Mouse (Mus musculus) ovary, postnatal 14 days (tissue): ENCODE results near the gene Serpinb13.
"Not testable (repeated sequence)": the region's sequence is repeated elsewhere in the genome, so short reads cannot be mapped to it uniquely, and the experiment has no call there.

Source experiments
- DNase-seq: peaks from one replicate; pipeline ENCODE4 v3.0.0; 2022; ENCODE audit warnings: low spot score

The Serpinb13 gene

DNA sequence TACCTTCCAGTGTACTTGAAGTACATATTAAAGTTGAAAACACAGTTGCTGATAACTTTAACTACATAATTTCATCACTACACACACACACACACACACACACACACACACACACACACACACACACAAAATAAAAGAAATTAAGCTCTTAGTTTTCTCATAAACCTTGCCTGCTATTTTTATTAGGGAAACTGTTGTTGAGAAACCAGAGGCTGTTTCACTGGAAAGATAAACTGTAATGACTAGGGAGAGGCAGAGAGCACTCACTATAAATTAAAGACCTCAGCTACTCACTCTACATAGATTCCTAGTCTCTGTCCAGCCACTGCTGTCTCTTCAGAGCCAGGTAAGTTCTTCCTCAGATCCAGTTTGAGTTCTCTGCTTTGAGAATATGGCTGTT, at the start of gene Serpinb13:
Serpinb13 (plus strand) TSS at position 301 of the 400 bp plus-strand sequence.
- DNase-seq = no peak

DNA sequence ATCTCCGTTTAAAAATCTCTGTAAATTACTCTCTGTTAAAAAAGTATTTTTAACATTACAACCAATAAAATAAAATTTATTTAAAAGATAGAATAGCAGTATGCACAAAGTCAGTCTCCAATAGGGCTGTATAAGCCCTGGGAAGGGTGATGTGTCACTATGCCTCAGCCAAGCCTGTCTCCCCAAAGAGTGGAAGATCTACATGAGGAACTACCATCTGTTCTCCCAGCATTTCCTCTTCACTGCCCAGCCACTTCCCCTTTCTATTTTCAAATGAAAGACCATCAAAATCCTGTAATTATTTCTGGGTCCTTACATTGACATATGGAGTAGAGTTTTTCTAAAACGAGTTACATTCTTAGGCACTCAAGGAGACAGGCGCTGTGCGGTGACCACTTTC, 48.8 kb upstream of the Serpinb13 start:
- DNase-seq = no peak

DNA sequence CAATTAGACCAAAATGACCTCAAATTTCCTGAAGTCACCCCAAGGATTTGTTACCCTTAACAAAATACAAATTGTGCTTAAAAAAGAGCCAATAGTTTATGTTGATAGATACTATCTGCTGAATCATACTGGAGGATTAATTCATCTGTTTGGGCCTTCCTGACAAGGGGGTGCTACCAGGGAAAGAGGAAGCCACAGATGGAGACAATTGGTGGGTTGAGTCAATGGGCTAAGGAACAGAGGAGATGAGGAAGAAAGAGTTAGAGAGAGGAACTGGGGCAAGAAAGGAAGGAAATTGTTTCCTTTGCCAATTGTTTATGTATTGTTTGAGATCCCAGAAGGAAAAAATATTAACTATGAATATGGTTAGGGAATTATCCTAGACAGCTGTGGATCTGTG, 47.1 kb upstream of the Serpinb13 start:
- no peak for DNase-seq

DNA sequence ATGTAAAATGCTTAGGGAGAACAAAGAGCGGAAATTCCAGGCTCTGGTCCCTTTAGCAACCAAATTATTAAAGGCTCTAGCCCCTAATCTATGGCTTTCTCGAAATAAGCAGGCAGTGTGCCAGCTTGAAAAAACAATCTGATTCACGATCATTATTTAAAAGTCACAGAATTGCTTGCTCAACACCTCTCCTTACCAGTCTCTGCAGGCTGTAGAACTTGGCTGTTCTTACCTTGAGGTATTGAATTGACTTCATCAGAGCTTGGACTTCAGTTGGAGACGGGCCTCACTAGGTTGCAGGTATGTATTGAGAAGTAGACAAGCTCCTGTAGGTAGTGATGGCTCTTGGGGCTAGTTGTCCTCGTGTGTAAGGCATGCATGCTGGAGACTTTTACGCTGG, 46.5 kb upstream of the Serpinb13 start, which contains the start of gene Serpinb12:
Serpinb12 (plus strand) TSS at position 185 of the 400 bp plus-strand sequence.
- DNase-seq = no peak

DNA sequence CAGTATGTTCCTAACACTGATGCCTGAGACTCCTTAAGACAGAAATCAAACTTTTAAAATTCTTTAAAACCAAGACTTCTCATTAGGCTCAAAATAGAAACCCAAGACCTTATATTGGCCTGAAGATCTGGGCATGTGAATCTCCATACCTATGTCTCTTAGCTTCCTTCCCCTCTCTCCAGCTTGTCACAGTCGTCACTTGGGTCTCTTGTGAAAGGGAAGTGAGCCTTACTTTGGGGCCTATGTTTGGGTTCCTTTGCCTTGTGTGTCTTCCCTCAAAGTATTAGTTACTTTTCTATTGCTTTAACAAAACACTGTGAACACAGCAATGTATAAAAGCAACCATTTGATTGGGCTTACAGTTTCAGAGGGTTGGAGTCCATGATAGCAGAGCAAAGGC, 33.6 kb upstream of the Serpinb13 start:
- no peak for DNase-seq

DNA sequence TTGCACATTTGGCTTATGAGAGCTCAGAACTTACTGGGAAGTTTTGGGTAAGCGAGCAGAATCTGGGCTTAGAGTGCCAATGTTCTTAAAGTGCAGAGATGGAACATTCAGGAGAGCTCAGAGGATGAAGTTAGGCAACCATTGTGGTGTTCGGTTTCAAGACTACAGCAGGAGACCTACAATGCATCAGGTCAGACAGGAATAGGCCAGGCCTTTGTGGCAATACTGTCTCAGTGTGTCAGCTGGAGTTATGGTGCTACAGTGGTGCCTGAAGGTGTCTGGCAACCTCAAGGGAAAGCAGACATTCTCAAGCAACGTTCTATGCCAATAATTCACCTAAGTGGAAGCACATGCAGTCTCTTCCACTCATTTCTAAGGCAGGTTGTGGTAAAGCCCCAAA, 20.8 kb upstream of the Serpinb13 start:
- DNase-seq = no peak

DNA sequence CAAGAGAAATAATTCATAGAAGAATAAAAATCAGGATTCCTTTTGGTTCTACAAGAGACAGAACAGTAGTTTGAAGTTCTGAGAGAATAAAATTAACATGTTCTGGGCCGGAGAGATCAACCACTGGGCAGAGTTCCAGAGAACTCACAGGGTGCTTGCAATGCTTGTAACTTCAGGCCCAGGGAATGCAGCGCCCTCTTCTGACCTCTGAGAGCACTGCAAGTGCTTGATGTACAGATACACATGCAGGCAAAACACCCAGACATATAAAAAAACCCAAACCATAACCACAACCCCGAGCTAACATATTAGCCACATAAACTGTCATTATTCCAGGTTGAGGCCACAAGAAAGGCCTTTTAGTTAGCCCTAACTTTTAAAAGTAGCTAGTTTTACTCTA, 19.8 kb upstream of the Serpinb13 start:
- no peak for DNase-seq

DNA sequence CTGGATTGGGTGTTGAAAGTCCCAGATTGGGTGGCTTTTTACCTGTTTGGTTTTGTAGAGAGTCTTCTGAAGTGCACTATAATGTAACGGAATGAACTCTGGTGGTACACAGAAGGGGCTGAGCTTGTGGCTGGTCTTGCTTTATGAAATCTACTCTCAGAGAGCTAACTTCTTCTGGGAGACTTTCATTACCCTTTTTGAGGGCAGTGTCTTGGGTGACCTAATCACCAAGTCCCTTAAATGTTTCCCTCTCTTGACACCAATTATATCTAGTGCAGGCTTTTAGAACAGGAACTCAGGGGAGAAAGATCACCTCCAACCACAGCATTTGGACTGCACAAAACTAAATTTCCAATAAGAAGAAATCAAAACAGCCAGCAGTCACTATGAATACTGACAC, 2.3 kb downstream of the Serpinb13 start:
- DNase-seq = no peak

DNA sequence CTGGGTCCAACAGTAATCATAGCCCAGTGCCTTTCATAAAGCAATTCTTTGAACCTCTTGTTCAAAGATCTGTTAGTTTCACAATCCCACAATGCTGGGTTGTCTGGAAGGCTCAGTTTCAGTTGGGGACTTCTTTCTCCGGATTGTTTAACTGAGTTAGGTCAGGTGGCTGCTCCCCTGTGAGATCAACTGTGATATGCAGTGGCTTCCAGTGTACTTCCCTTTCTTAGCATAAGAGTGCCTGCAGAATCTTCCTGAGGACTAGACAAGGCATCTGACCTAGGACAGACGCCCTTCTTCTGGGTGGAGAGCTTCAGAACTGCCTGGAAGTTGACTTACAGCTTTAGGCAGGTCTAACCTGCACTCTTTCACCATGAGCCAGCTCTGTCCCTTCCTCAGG, 3.1 kb downstream of the Serpinb13 start:
- DNase-seq = no peak

DNA sequence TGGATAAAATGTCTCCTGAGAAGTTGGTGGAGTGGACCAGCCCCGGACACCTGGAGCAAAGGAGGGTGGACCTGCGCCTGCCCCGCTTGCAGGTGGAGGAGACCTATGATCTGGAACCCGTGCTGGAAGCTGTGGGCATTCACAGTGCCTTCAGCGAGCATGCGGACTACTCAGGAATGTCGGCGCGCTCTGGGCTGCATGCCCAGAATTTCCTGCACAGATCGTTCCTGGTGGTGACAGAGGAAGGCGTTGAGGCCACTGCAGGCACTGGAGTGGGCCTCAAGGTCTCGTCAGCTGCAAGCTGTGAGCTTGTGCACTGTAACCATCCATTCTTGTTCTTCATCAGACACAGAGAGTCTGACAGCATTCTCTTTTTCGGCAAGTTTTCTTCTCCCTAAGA, 19.6 kb downstream of the Serpinb13 start:
- DNase-seq = no peak

DNA sequence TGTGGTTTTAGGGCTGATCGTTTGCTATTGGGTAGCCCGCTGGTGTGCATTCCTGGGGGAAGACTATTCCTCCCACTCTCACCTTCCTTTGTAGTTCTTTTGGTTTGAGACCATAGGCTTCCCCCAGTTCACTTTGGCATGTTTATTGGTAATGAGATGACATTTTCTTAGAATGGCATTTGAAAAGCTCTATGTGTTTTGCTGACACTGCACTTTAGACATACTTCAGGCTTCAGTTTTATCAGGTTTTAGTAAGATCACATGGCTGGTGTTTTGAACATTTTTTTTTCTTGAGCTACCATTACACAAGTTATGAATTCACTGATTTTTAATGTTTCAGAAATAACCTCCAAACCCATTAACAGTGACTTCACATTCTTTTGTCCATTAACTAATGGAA, 21.0 kb downstream of the Serpinb13 start:
- DNase-seq = no peak

DNA sequence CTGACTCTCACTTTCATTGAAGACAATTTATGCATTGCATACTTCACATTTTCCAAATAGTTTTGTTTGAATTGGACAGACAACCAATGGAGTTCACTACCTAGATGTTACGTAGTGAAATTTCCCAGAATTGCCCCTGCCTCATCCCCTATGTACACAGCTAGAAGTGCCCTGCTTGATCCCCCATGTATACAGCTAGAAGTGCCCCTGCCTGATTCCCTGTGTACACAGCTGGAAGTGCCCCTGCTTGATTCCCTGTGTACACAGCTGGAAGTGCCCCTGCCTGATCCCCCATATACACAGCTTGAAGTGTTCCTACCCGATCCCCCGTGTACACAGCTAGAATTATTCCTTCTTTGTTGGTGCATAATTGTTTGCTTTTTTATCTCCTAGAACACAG, 25.5 kb downstream of the Serpinb13 start:
- no peak for DNase-seq

DNA sequence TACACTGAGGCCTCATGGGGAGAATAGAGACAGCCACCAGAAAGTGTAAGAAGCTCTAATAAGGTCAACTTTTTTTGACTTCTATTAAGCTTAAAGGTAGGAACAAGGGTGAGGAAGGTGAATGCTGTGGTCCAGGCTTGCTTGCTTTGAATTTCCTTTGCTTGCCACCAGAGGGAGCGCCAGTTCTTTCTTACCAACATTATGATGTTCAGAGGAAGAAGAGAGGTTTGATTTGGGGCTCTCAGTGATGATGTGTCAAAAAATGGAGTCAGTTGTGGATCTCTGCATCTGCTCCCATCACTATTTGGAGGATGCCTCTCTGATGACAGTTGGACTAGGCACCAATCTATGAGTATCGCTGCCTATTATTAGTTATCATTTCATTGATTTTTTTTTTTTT, 33.7 kb downstream of the Serpinb13 start:
- DNase-seq = no peak

DNA sequence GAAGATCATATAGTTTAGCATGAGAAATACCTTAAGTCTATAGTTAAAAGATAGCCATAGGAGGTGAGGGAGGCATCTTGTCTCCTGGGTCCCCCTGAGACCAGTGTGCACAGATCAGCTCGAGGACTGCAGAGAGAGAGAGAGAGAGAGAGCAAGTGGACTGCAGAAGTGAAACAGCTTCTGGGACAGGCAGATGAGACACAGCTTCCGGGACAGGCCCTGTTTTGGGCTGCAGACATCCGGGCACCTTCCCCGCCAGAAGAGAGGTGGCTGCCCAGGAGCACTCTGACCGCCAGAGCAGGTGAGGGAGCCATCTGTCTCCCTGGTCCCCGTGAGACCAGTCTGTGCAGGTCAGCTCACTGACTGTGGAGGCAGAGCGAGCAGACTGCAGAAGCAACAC, 34.4 kb downstream of the Serpinb13 start:
- no peak for DNase-seq

DNA sequence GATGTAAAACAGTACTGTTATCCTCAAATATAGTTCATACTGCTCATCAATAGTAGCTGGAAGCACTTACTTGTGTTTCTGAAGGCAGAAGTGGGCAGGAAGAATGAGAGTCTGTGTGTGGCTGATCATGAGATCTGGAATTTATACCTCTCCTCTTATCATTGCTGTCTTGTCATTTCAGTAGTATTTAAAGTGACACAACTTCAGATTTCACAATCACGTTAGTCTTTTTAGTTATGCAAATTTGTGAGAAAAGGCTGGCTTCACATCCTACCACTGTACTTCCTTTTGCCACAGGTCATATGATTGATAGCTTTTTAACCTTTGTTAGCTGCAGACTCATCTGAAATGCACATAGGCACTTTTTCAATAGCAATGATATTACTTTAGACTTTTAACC, 45.1 kb downstream of the Serpinb13 start:
- no peak for DNase-seq

DNA sequence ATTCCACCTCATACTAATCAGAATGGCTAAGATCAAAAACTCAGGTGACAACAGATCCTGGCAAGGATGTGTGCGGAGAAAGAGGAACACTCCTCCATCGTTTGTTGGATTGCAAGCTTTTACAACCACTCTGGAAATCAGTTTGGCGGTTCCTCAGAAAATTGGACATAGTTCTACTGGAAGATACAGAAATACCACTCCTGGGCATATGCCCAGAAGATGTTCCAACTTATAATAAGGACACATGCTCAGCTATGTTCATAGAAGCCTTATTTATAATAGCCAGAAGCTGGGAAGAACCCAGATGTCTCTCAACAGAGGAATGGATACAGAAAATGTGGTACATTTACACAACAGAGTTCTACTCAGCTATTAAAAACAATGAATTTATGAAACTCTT, 53.5 kb downstream of the Serpinb13 start:
- not testable (repeated sequence) for DNase-seq
